Mouse (Mus musculus) heart, embryonic 16.5 days (tissue): ENCODE data around the gene Khnyn. TPM values are rescaled to one million over a fixed set of nuclear protein-coding genes. Genes with fewer than 3 reads are reported as not detected.
A peak's percentile ranks its signal among the peaks of the same experiment; 100 is the strongest.

Experiments
- ATAC-seq: fragments of 200-750 bp; cut with Nextera tagmentation; replicated peaks from 2 replicates; pipeline ENCODE4 v1.8.0; 2017; ENCODE audit warnings: moderate number of reproducible peaks; ENCODE audit not compliant: insufficient read depth, low FRiP score; ENCODE audit errors: extremely low read depth
- H3K27ac ChIP-seq: fragments of 300-500 bp; sonication (generic); 2 replicates; pipeline ENCODE4 v1.5.1; 2014; ENCODE audit warnings: mild to moderate bottlenecking, low read length, control low read depth, moderate library complexity
- H3K27me3 ChIP-seq: fragments of 300-500 bp; sonication (generic); 2 replicates; pipeline ENCODE4 v1.6.1; 2014; ENCODE audit warnings: low read length, mixed read lengths; ENCODE audit not compliant: control insufficient read depth, insufficient read depth
- H3K36me3 ChIP-seq: fragments of 300-500 bp; sonication (generic); 2 replicates; pipeline ENCODE4 v1.6.1; 2014; ENCODE audit not compliant: control insufficient read depth, insufficient read depth
- H3K4me1 ChIP-seq: fragments of 300-500 bp; sonication (generic); 2 replicates; pipeline ENCODE4 v1.6.1; 2014; ENCODE audit warnings: low read length, mixed read lengths; ENCODE audit not compliant: control insufficient read depth, insufficient read depth
- H3K4me2 ChIP-seq: fragments of 300-500 bp; sonication (generic); 2 replicates; pipeline ENCODE4 v1.6.1; 2014; ENCODE audit warnings: low read depth, mild to moderate bottlenecking, control low read depth, low read length
- H3K4me3 ChIP-seq: fragments of 300-500 bp; sonication (generic); 2 replicates; pipeline ENCODE4 v1.5.1; 2014; ENCODE audit warnings: mild to moderate bottlenecking, control low read depth, low read length
- H3K9ac ChIP-seq: fragments of 300-500 bp; sonication (generic); 2 replicates; pipeline ENCODE4 v1.6.1; 2014; ENCODE audit warnings: low read length, control low read depth
- H3K9me3 ChIP-seq: fragments of 300-500 bp; sonication (generic); replicated peaks from 2 replicates; pipeline ENCODE4 v1.6.1; 2016; ENCODE audit warnings: low read length; ENCODE audit not compliant: control insufficient read depth
- WGBS: fragments of 180-500 bp; shearing (Covaris S2); extraction: QIAGEN DNeasy Blood & Tissue Kit; methylation state at CpG from one replicate; pipeline ENCODE4 v1.1.7; 2014; 5-methylcytosine and 5-hydroxymethylcytosine counted together
- polyA plus RNA-seq: library from polyadenylated mRNA; unstranded; fragments of >200 nt; fragmentation: Nextera tagmentation; extraction: Ambion mirVana; gene quantifications from 2 replicates; pipeline ENCODE4 v1.2.1, GENCODE M21; 2015

Khnyn gene
- polyA plus RNA-seq, 1 experiment from 2014 or later: 9.8 TPM

GRCm38 (mm10) chr14:55879623-55880022 lies 5.1 kb upstream of the Khnyn start:
- no peak overlapping the region for H3K27ac ChIP-seq
- no peak overlapping the region for H3K9ac ChIP-seq
- WGBS: 18% methylated on average over 1 of the region's 1 CpGs
- no peaks in the 10 kb centered on the region for H3K36me3 ChIP-seq
- no peak overlapping the region for H3K4me3 ChIP-seq
- H3K4me2 ChIP-seq: no peak overlapping the region
- no peak for ATAC-seq
- H3K4me1 ChIP-seq: peaks cover 17% of the 10 kb centered on the region
- H3K27me3 ChIP-seq: no peaks in the 10 kb centered on the region
- H3K9me3 ChIP-seq: no peaks in the 10 kb centered on the region

- no peak overlapping the region for H3K27ac ChIP-seq
Observed at GRCm38 (mm10) chr14:55880982-55881381, 3.8 kb upstream of the Khnyn start.

GRCm38 (mm10) chr14:55882171-55882641 lies 2.5 kb upstream of the Khnyn start:
- WGBS: 54% methylated on average over 6 of the region's 6 CpGs
- Histone ChIP-seq H3K4me1 (peaks cover 33% of the 10 kb centered on the region), H3K36me3 (peaks cover 6% of the 10 kb centered on the region), H3K4me2 (no peak overlapping the region), H3K9ac (no peak overlapping the region), H3K9me3 (no peaks in the 10 kb centered on the region), H3K27ac (no peak overlapping the region), H3K4me3 (no peak overlapping the region), H3K27me3 (no peaks in the 10 kb centered on the region)
- no peak for ATAC-seq

More at GRCm38 (mm10) chr14:55880982-55881381, 3.8 kb upstream of the Khnyn start:
- 62% methylated on average over 8 of the region's 8 CpGs for WGBS
- Histone ChIP-seq H3K4me1 (peaks cover 21% of the 10 kb centered on the region), H3K9me3 (no peaks in the 10 kb centered on the region), H3K9ac (no peak overlapping the region), H3K4me3 (no peak overlapping the region), H3K36me3 (no peaks in the 10 kb centered on the region), H3K27me3 (no peaks in the 10 kb centered on the region), H3K4me2 (no peak overlapping the region)
- ATAC-seq: no peak

- H3K4me2 ChIP-seq: no peak overlapping the region
- no peak overlapping the region for H3K4me3 ChIP-seq
- H3K27ac ChIP-seq: no peak overlapping the region
- peaks cover 15% of the 10 kb centered on the region for H3K36me3 ChIP-seq
- H3K4me1 ChIP-seq: peaks cover 28% of the 10 kb centered on the region
- 90% methylated on average over 13 of the region's 13 CpGs for whole genome bisulfite sequencing
- ATAC-seq: no peak
- H3K27me3 ChIP-seq: no peaks in the 10 kb centered on the region
- no peak overlapping the region for H3K9ac ChIP-seq
- no peaks in the 10 kb centered on the region for H3K9me3 ChIP-seq
Observed at GRCm38 (mm10) chr14:55883149-55883661, 1.5 kb upstream of the Khnyn start.

GRCm38 (mm10) chr14:55883663-55884062 lies 1.1 kb upstream of the Khnyn start:
- no peaks in the 10 kb centered on the region for H3K27me3 ChIP-seq
- no peak overlapping the region for H3K4me2 ChIP-seq
- no peak for ATAC-seq
- peak overlapping the region; percentile 31; the same call in 1 of the 2 replicates for H3K9ac ChIP-seq
- H3K9me3 ChIP-seq: no peaks in the 10 kb centered on the region
- H3K36me3 ChIP-seq: peaks cover 20% of the 10 kb centered on the region
- 87% methylated on average over 12 of the region's 12 CpGs for WGBS
- peak overlapping the region; percentile 95 for H3K27ac ChIP-seq
- peaks cover 26% of the 10 kb centered on the region for H3K4me1 ChIP-seq
- H3K4me3 ChIP-seq: no peak overlapping the region

GRCm38 (mm10) chr14:55884166-55884565 lies 581 bp upstream of the Khnyn start, which contains the start of gene Cbln3:
Gene Cbln3, minus strand, starts transcription at chr14:55884392.
- WGBS: 29% methylated on average over 4 of the region's 4 CpGs
- ATAC-seq: peak; percentile 75

GRCm38 (mm10) chr14:55885114-55885790 lies 505 bp downstream of the Khnyn start:
- Histone ChIP-seq H3K4me3 (peak overlapping the region; percentile 77), H3K4me1 (peaks cover 25% of the 10 kb centered on the region), H3K4me2 (peak overlapping the region; percentile 87), H3K9ac (peak overlapping the region; percentile 87), H3K27ac (peak overlapping the region; percentile 95), H3K36me3 (peaks cover 32% of the 10 kb centered on the region), H3K9me3 (no peaks in the 10 kb centered on the region), H3K27me3 (no peaks in the 10 kb centered on the region)
- peak; percentile 56 for ATAC-seq
- under 1% methylated on average over 26 of the region's 30 CpGs for WGBS

More at GRCm38 (mm10) chr14:55884166-55884565, 581 bp upstream of the Khnyn start, which contains the start of gene Cbln3:
- Histone ChIP-seq H3K36me3 (peaks cover 23% of the 10 kb centered on the region), H3K4me3 (peak within 1 kb of the TSS; percentile 77), H3K4me1 (peaks cover 25% of the 10 kb centered on the region), H3K9me3 (no peaks in the 10 kb centered on the region), H3K9ac (peak within 1 kb of the TSS; percentile 87), H3K27ac (peak within 1 kb of the TSS; percentile 95), H3K27me3 (no peaks in the 10 kb centered on the region), H3K4me2 (peak within 1 kb of the TSS; percentile 87)

GRCm38 (mm10) chr14:55885791-55886271 lies 1.1 kb downstream of the Khnyn start:
- peaks cover 25% of the 10 kb centered on the region for H3K4me1 ChIP-seq
- H3K9ac ChIP-seq: peak overlapping the region; percentile 87
- peaks cover 35% of the 10 kb centered on the region for H3K36me3 ChIP-seq
- peak overlapping the region; percentile 77 for H3K4me3 ChIP-seq
- WGBS: 1% methylated on average over 16 of the region's 16 CpGs
- H3K27ac ChIP-seq: peak overlapping the region; percentile 95
- no peaks in the 10 kb centered on the region for H3K27me3 ChIP-seq
- H3K9me3 ChIP-seq: no peaks in the 10 kb centered on the region
- H3K4me2 ChIP-seq: peak overlapping the region; percentile 87
- no peak for ATAC-seq
